ENCODE assay signal across 24 mouse cellular contexts in the genomic region with DNA sequence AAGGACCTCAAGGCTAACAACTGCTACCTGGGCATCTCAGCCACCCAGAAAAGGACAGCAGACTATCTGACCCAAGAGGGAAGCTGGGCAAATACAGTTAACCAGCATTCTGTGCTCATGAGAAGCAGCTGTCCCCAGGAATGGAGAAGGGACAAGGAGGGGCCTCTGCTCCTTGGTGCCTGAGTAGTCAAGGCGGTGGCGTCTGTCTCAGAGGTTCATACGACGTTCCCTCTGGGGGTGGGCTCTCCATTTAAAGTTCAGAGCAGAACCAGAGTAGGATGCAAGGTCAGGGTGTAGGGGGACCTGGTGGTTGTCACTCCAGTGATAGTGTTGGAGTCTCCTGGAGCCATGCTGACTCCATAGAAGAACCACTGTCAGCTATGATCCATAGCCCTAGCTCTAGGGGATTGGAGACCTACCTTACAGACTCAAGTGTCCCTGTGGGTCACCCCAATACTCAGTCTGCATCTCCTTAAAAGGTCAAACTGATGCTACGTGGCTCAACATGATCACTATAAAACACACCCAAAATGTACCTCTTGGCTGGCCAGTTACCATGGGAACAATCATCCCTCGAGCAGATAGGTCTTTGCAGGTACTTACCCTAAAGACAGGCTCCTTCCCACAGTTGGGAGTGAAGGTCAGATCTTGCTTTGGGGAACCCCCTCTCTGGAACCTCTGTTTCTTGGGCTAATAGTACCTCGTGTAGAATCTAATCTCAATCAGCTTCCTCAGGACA. TPM values are rescaled to one million over a fixed set of nuclear protein-coding genes. Genes with fewer than 3 reads are reported as not detected.
DNase-seq lines count a peak whose midpoint lies in the region; ATAC-seq and TF ChIP-seq lines count a peak whose summit lies in the region.
"Had no signal": no experiment of that assay in that cellular context is flagged by ENCODE, and none has a peak within 500 bp of the region (broad histone marks: within the 10 kb centered on the region; RNA-seq: fewer than 3 reads in every experiment).

No protein-coding gene starts in this region.

- H3K4me3 ChIP-seq in intestine, embryonic 14.5 days (ENCODE audit: low read depth, low read length) = no peak overlapping the region
- H3K4me3 ChIP-seq in intestine, embryonic 16.5 days (ENCODE audit: low read length) = no peak overlapping the region
- no peak overlapping the region for H3K4me3 ChIP-seq in neural tube, embryonic 15.5 days (replicated peaks)
- no peak overlapping the region for H3K4me3 ChIP-seq in MEL (ENCODE audit: control insufficient read depth in 1 of 2, insufficient read depth in 1 of 2, low read depth in 2 of 2, low read length in 2 of 2)
- H3K4me3 ChIP-seq in forebrain, embryonic 16.5 days (replicated peaks; ENCODE audit: low read length) = no peak overlapping the region
- H3K4me3 ChIP-seq: embryonic facial prominence, embryonic 12.5 days; erythroblast, embryonic 14.5 days; forebrain, embryonic 12.5 days; heart, embryonic 13.5 days; layer of hippocampus, adult 2 months; limb, embryonic 13.5 days had no signal

- peak; percentile 1 for DNase-seq in cerebellum, adult 9-11 months
- DNase-seq in cerebellum, adult 8-10 months = no peak
- DNase-seq in intestine, embryonic 14.5 days (ENCODE audit: low spot score) = peak; percentile 9
- peak; percentile 8 for DNase-seq in neural tube, embryonic 10.5 days (ENCODE audit: extremely low spot score, low spot score)
- no peak for DNase-seq in MEL (ENCODE audit: low read depth, low spot score)
- DNase-seq: adrenal gland, postnatal 14 days; kidney, adult 8-10 months; kidney, postnatal 14 days; layer of hippocampus, postnatal 36 days; lung, postnatal 14 days; right cerebral cortex, postnatal 14 days; thymus, adult 18-20 months had no signal

- H3K4me1 ChIP-seq in intestine, embryonic 14.5 days (replicated peaks; ENCODE audit: control insufficient read depth, insufficient read depth, low read length) = peaks cover 3% of the 10 kb centered on the region; the same call in 1 of the 2 replicates
- peaks cover 6% of the 10 kb centered on the region for H3K4me1 ChIP-seq in intestine, embryonic 16.5 days (ENCODE audit: control insufficient read depth, insufficient read depth, low read length)
- H3K4me1 ChIP-seq in neural tube, embryonic 15.5 days = peaks cover 10% of the 10 kb centered on the region
- peaks cover 0 to 12% of the 10 kb centered on the region in 2 experiments; a peak in 3 of 4 replicates for H3K4me1 ChIP-seq in MEL (ENCODE audit: control insufficient read depth in 1 of 2, insufficient read depth in 2 of 2, low read length in 2 of 2)
- H3K4me1 ChIP-seq in forebrain, embryonic 16.5 days (replicated peaks; ENCODE audit: control insufficient read depth, insufficient read depth, low read length) = peaks cover 7% of the 10 kb centered on the region

- ATAC-seq in intestine, embryonic 14.5 days (replicated peaks; ENCODE audit: low FRiP score, low TSS enrichment, low read depth) = no peak
- no peak for ATAC-seq in intestine, embryonic 16.5 days
- ATAC-seq in neural tube, embryonic 15.5 days (ENCODE audit: low FRiP score) = no peak
- ATAC-seq in forebrain, embryonic 16.5 days = no peak
- ATAC-seq: inflammation-experienced regulatory T-cells, adult 6 months had no signal

- no peak overlapping the region for H3K4me2 ChIP-seq in intestine, embryonic 14.5 days (ENCODE audit: low read length)
- H3K4me2 ChIP-seq in intestine, embryonic 16.5 days (ENCODE audit: low read depth, low read length) = no peak overlapping the region
- no peak overlapping the region for H3K4me2 ChIP-seq in neural tube, embryonic 15.5 days
- no peak overlapping the region for H3K4me2 ChIP-seq in forebrain, embryonic 16.5 days (ENCODE audit: low read length)
- H3K4me2 ChIP-seq: embryonic facial prominence, embryonic 12.5 days; forebrain, embryonic 12.5 days; heart, embryonic 13.5 days; hindbrain, embryonic 14.5 days; limb, embryonic 13.5 days; midbrain, embryonic 11.5 days had no signal

- TF ChIP-seq CTCF in MEL (IDR thresholded peaks at IDR 0.05 in 2 of 3, conservative IDR thresholded peaks at IDR 0.05 in 1 of 3; ENCODE audit: control insufficient read depth in 1 of 3, insufficient read depth in 1 of 3, low read depth in 2 of 3, low read length in 3 of 3, poor library complexity in 1 of 3, severe bottlenecking in 1 of 3) = no peak

- no peaks in the 10 kb centered on the region for H3K27me3 ChIP-seq in intestine, embryonic 14.5 days (replicated peaks; ENCODE audit: control insufficient read depth, insufficient read depth, low read length)
- H3K27me3 ChIP-seq in intestine, embryonic 16.5 days (replicated peaks; ENCODE audit: control insufficient read depth, insufficient read depth, low read length) = no peaks in the 10 kb centered on the region
- no peaks in the 10 kb centered on the region for H3K27me3 ChIP-seq in neural tube, embryonic 15.5 days (replicated peaks)
- no peaks in the 10 kb centered on the region for H3K27me3 ChIP-seq in MEL (ENCODE audit: control insufficient read depth in 1 of 2, insufficient read depth in 2 of 2, low read length in 2 of 2)
- no peaks in the 10 kb centered on the region for H3K27me3 ChIP-seq in forebrain, embryonic 16.5 days (replicated peaks; ENCODE audit: control insufficient read depth, insufficient read depth, low read length)
- H3K27me3 ChIP-seq: embryonic facial prominence, embryonic 12.5 days; forebrain, embryonic 12.5 days; heart, embryonic 13.5 days had no signal

- H3K9ac ChIP-seq in intestine, embryonic 14.5 days (ENCODE audit: low read length) = no peak overlapping the region
- no peak overlapping the region for H3K9ac ChIP-seq in intestine, embryonic 16.5 days (ENCODE audit: low read depth, low read length)
- H3K9ac ChIP-seq in neural tube, embryonic 15.5 days (replicated peaks) = no peak overlapping the region
- no peak overlapping the region for H3K9ac ChIP-seq in MEL (ENCODE audit: control insufficient read depth, low read depth, low read length, poor library complexity, severe bottlenecking)
- H3K9ac ChIP-seq in forebrain, embryonic 16.5 days (replicated peaks; ENCODE audit: low read depth, low read length) = no peak overlapping the region
- H3K9ac ChIP-seq: embryonic facial prominence, embryonic 12.5 days; forebrain, embryonic 12.5 days; heart, embryonic 13.5 days; hindbrain, embryonic 14.5 days; limb, embryonic 13.5 days had no signal

- peaks cover 7% of the 10 kb centered on the region for H3K79me2 ChIP-seq in MEL (ENCODE audit: control insufficient read depth, insufficient read depth, low read length, poor library complexity)

- no peak for TF ChIP-seq POLR2A in MEL (IDR thresholded peaks at IDR 0.05; ENCODE audit: control insufficient read depth in 1 of 2, insufficient read depth in 1 of 2, low read depth in 1 of 2, low read length in 2 of 2, poor library complexity in 1 of 2)

- no peak overlapping the region for H3K27ac ChIP-seq in intestine, embryonic 14.5 days (ENCODE audit: low read depth)
- no peak overlapping the region for H3K27ac ChIP-seq in intestine, embryonic 16.5 days (ENCODE audit: low read length)
- H3K27ac ChIP-seq in neural tube, embryonic 15.5 days (replicated peaks) = no peak overlapping the region
- no peak overlapping the region for H3K27ac ChIP-seq in MEL (ENCODE audit: control insufficient read depth, low read depth, low read length)
- H3K27ac ChIP-seq in forebrain, embryonic 16.5 days (ENCODE audit: low read length) = no peak overlapping the region
- H3K27ac ChIP-seq: embryonic facial prominence, embryonic 12.5 days; forebrain, embryonic 12.5 days; heart, embryonic 13.5 days; hindbrain, embryonic 14.5 days; layer of hippocampus, adult 2 months; limb, embryonic 13.5 days had no signal

- TF ChIP-seq RAD21 in MEL (IDR thresholded peaks at IDR 0.05; ENCODE audit: low read depth, low read length) = no peak

- no peaks in the 10 kb centered on the region for H3K9me3 ChIP-seq in intestine, embryonic 14.5 days (ENCODE audit: control insufficient read depth, low read length)
- H3K9me3 ChIP-seq in intestine, embryonic 16.5 days (ENCODE audit: control insufficient read depth, low read length) = no peaks in the 10 kb centered on the region
- H3K9me3 ChIP-seq in neural tube, embryonic 15.5 days (replicated peaks) = no peaks in the 10 kb centered on the region
- H3K9me3 ChIP-seq in MEL (replicated peaks; ENCODE audit: insufficient read depth, low read length) = no peaks in the 10 kb centered on the region
- no peaks in the 10 kb centered on the region for H3K9me3 ChIP-seq in forebrain, embryonic 16.5 days (ENCODE audit: control insufficient read depth, low read length)
- H3K9me3 ChIP-seq: embryonic facial prominence, embryonic 12.5 days; forebrain, embryonic 12.5 days; heart, embryonic 13.5 days; limb, embryonic 13.5 days had no signal

- peaks cover 14% of the 10 kb centered on the region; the same call in 1 of the 2 replicates for H3K36me3 ChIP-seq in intestine, embryonic 14.5 days (ENCODE audit: control insufficient read depth, insufficient read depth, low read length)
- H3K36me3 ChIP-seq in intestine, embryonic 16.5 days (ENCODE audit: control insufficient read depth, insufficient read depth, low read length) = peaks cover 17% of the 10 kb centered on the region; the same call in 1 of the 2 replicates
- no peaks in the 10 kb centered on the region for H3K36me3 ChIP-seq in neural tube, embryonic 15.5 days
- peaks cover 2 to 10% of the 10 kb centered on the region in 2 experiments; a peak in 2 of 4 replicates for H3K36me3 ChIP-seq in MEL (ENCODE audit: control insufficient read depth in 1 of 2, insufficient read depth in 2 of 2, low read length in 2 of 2)
- H3K36me3 ChIP-seq in forebrain, embryonic 16.5 days (ENCODE audit: control insufficient read depth, insufficient read depth) = no peaks in the 10 kb centered on the region

- WGBS in intestine, embryonic 14.5 days = 85% methylated on average over 7 of the region's 7 CpGs
- WGBS in intestine, embryonic 16.5 days = 87% methylated on average over 7 of the region's 7 CpGs
- 93% methylated on average over 7 of the region's 7 CpGs for WGBS in neural tube, embryonic 15.5 days
- 91% methylated on average over 7 of the region's 7 CpGs for WGBS in forebrain, embryonic 16.5 days

- TF ChIP-seq EP300 in MEL (IDR thresholded peaks at IDR 0.05; ENCODE audit: low read depth in 1 of 2, low read length in 2 of 2) = no peak

RNA-seq across cellular contexts. Expression of gene Nup62, which starts 4.9 kb away (rescaled TPM):
- polyA plus RNA-seq in intestine, embryonic 14.5 days (2014; fragmentation: Nextera tagmentation; extraction: Ambion mirVana) = 65.8 and 68.8 TPM in 2 replicates
- 78.7 and 87.8 TPM in 2 replicates for polyA plus RNA-seq in intestine, embryonic 16.5 days (2015; fragmentation: Nextera tagmentation; extraction: Ambion mirVana)
- polyA plus RNA-seq in neural tube, embryonic 15.5 days (2015; fragmentation: Nextera tagmentation; extraction: Ambion mirVana) = 40.7 and 58.0 TPM in 2 replicates
- total RNA-seq in MEL (2012; rRNA removed) = 136 and 137 TPM in 2 replicates
- 100 to 1,000 TPM in 1 of 2 experiments, not detected in 1; 235 TPM for polyA plus RNA-seq in MEL (2012; ENCODE audit: insufficient read depth in 1 of 2, insufficient read length in 2 of 2, low read depth in 1 of 2, low replicate concordance in 2 of 2, missing spikeins in 1 of 2)
- 53.9 and 56.1 TPM in 2 replicates for polyA plus RNA-seq in forebrain, embryonic 16.5 days (2015; fragmentation: Nextera tagmentation; extraction: Ambion mirVana)

RNA-seq across cellular contexts. Expression of gene Il4i1, which starts 5.2 kb away (rescaled TPM):
- 2.0 TPM in 2 replicates for polyA plus RNA-seq in intestine, embryonic 14.5 days (2014; fragmentation: Nextera tagmentation; extraction: Ambion mirVana)
- 1.5 and 1.8 TPM in 2 replicates for polyA plus RNA-seq in intestine, embryonic 16.5 days (2015; fragmentation: Nextera tagmentation; extraction: Ambion mirVana)
- 0.78 and 4.7 TPM in 2 replicates for polyA plus RNA-seq in neural tube, embryonic 15.5 days (2015; fragmentation: Nextera tagmentation; extraction: Ambion mirVana)
- total RNA-seq in MEL (2012; rRNA removed) = 0.73 and 0.92 TPM in 2 replicates
- polyA plus RNA-seq in MEL (2012; ENCODE audit: insufficient read depth in 1 of 2, insufficient read length in 2 of 2, low read depth in 1 of 2, low replicate concordance in 2 of 2, missing spikeins in 1 of 2) = under 1 TPM in 1 of 2 experiments, not detected in 1; 0.54 TPM
- 0.44 and 2.3 TPM in 2 replicates for polyA plus RNA-seq in forebrain, embryonic 16.5 days (2015; fragmentation: Nextera tagmentation; extraction: Ambion mirVana)

RNA-seq across cellular contexts. Expression of gene Atf5, which starts 5.5 kb away (rescaled TPM):
- 2.4 and 3.0 TPM in 2 replicates for polyA plus RNA-seq in intestine, embryonic 14.5 days (2014; fragmentation: Nextera tagmentation; extraction: Ambion mirVana)
- 4.9 and 5.5 TPM in 2 replicates for polyA plus RNA-seq in intestine, embryonic 16.5 days (2015; fragmentation: Nextera tagmentation; extraction: Ambion mirVana)
- polyA plus RNA-seq in neural tube, embryonic 15.5 days (2015; fragmentation: Nextera tagmentation; extraction: Ambion mirVana) = 3.6 and 4.1 TPM in 2 replicates
- total RNA-seq in MEL (2012; rRNA removed) = 17.6 and 19.6 TPM in 2 replicates
- polyA plus RNA-seq in MEL (2012; ENCODE audit: insufficient read depth in 1 of 2, insufficient read length in 2 of 2, low read depth in 1 of 2, low replicate concordance in 2 of 2, missing spikeins in 1 of 2) = 10 to 100 TPM in 1 of 2 experiments, not detected in 1; 95.5 TPM
- polyA plus RNA-seq in forebrain, embryonic 16.5 days (2015; fragmentation: Nextera tagmentation; extraction: Ambion mirVana) = 3.4 and 3.7 TPM in 2 replicates

RNA-seq across cellular contexts. Expression of gene Akt1s1, which starts 37.8 kb away (rescaled TPM):
- polyA plus RNA-seq in intestine, embryonic 14.5 days (2014; fragmentation: Nextera tagmentation; extraction: Ambion mirVana) = 63.7 and 68.0 TPM in 2 replicates
- polyA plus RNA-seq in intestine, embryonic 16.5 days (2015; fragmentation: Nextera tagmentation; extraction: Ambion mirVana) = 105 and 107 TPM in 2 replicates
- polyA plus RNA-seq in neural tube, embryonic 15.5 days (2015; fragmentation: Nextera tagmentation; extraction: Ambion mirVana) = 89.9 and 92.0 TPM in 2 replicates
- total RNA-seq in MEL (2012; rRNA removed) = 32.0 and 37.3 TPM in 2 replicates
- 10 to 100 TPM in 1 of 2 experiments, not detected in 1; 71.8 TPM for polyA plus RNA-seq in MEL (2012; ENCODE audit: insufficient read depth in 1 of 2, insufficient read length in 2 of 2, low read depth in 1 of 2, low replicate concordance in 2 of 2, missing spikeins in 1 of 2)
- polyA plus RNA-seq in forebrain, embryonic 16.5 days (2015; fragmentation: Nextera tagmentation; extraction: Ambion mirVana) = 103 and 110 TPM in 2 replicates

RNA-seq across cellular contexts. Expression of gene Tbc1d17, which starts 37.9 kb away (rescaled TPM):
- 72.4 and 74.8 TPM in 2 replicates for polyA plus RNA-seq in intestine, embryonic 14.5 days (2014; fragmentation: Nextera tagmentation; extraction: Ambion mirVana)
- polyA plus RNA-seq in intestine, embryonic 16.5 days (2015; fragmentation: Nextera tagmentation; extraction: Ambion mirVana) = 73.6 and 77.9 TPM in 2 replicates
- 105 and 110 TPM in 2 replicates for polyA plus RNA-seq in neural tube, embryonic 15.5 days (2015; fragmentation: Nextera tagmentation; extraction: Ambion mirVana)
- 16.7 and 16.9 TPM in 2 replicates for total RNA-seq in MEL (2012; rRNA removed)
- 10 to 100 TPM in 1 of 2 experiments, not detected in 1; 29.5 TPM for polyA plus RNA-seq in MEL (2012; ENCODE audit: insufficient read depth in 1 of 2, insufficient read length in 2 of 2, low read depth in 1 of 2, low replicate concordance in 2 of 2, missing spikeins in 1 of 2)
- polyA plus RNA-seq in forebrain, embryonic 16.5 days (2015; fragmentation: Nextera tagmentation; extraction: Ambion mirVana) = 121 and 122 TPM in 2 replicates

Comparison
In these comparisons a context has a peak if more than half of its experiments do, and no peak if none do; other contexts are left out.
1. DNase-seq: peak in cerebellum, adult 9-11 months (single experiment), intestine, embryonic 14.5 days (single experiment) and neural tube, embryonic 10.5 days (single experiment); none in cerebellum, adult 8-10 months (single experiment) and MEL (single experiment).